8 mouse cellular contexts compared by ENCODE assay signal in the genomic region with DNA sequence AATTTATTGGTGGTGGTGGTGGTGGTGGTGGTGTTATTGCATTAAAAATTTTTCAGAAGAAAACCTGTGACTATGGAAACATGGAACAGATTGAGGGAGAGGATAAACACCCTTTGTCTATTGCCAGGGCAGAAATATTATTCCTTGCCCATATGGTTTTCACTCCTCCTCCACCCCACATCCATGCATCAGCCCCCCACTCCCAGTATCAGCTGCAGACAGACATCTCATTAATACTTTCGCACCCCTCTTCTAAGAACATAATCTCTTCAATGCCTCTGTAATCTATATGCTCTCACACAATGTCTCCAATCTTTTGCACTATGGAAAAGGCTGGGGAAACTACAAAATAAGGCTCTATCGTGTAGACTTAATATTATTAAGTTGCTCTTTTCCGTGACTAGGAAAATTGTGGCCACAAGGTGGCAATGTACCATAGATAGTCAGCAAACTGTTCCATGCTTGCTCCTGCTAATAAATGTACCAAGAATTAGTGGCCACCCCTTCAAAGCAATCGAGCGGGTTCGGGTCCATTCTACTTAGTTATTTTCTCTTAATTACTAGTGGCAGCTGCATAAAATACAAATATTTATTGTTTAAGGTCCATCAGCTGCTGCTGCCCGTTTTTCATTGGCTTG.
DNase-seq lines count a peak whose midpoint lies in the region.

No protein-coding gene starts in this region.

- peak; percentile 74 for DNase-seq in gastrocnemius, adult 18-20 months (ENCODE audit: low spot score)
- DNase-seq in gastrocnemius, postnatal 25 days: no peak
- DNase-seq in c-Kit-positive CD71-negative TER-119-negative erythroid progenitor cells, embryonic 14.5 days (ENCODE audit: low read depth): peak; percentile 51
- DNase-seq in frontal cortex, postnatal 25 days (ENCODE audit: low spot score in 2 of 2): peak; percentile 27 to 53
- DNase-seq in kidney, adult 8-10 months: peak; percentile 58 to 83
- DNase-seq in left cerebral cortex, postnatal 36 days (ENCODE audit: low spot score in 2 of 2): peak; percentile 39 to 48
- peak; percentile 57 for DNase-seq in neural tube, embryonic 10.5 days (ENCODE audit: extremely low spot score, low spot score)
- DNase-seq in thymus, postnatal 14 days: peak; percentile 33

- intact Hi-C loops in left cerebral cortex, postnatal 36 days (cut with DNase I): loop anchor here (2.0 to 5.0 kb wide), 3 partner anchors 159 to 524 kb away; a partner anchor contains a TSS
